Mouse (Mus musculus): ENCODE measurements around the gene Tmem164. TPM values are rescaled to one million over a fixed set of nuclear protein-coding genes. Genes with fewer than 3 reads are reported as not detected.
A peak's percentile ranks its signal among the peaks of the same experiment; 100 is the strongest.

Tmem164 gene
- polyA plus RNA-seq, 1 experiment from 2014 or later = 29.9 TPM

DNA sequence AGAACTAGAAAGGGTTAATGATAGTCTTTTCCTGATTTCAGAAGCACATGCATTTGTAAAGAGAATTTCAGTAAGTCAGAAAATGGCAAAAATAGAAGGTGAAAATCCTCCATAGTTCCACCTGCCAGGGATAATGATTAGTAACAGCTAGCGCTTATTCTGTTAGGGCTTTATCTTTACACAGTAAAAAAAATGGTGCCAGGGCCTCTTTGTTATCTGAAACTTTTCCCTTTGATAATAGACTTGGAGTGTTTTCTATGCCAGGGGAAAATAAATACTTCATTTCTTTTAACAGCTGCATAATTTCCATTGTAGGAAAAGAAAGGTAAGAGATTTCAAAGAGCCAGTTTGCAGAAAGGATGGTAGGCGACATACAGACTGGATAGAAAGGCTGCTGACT, 43.0 kb downstream of the Tmem164 start:
- no peaks in the 10 kb centered on the region for H3K9me3 ChIP-seq (ENCODE audit: control insufficient read depth, low read length)
- no peak overlapping the region for H3K9ac ChIP-seq (ENCODE audit: low read length)
- no peak overlapping the region for H3K4me3 ChIP-seq (ENCODE audit: low read depth, low read length)
- H3K4me1 ChIP-seq (replicated peaks; ENCODE audit: control insufficient read depth, insufficient read depth) = no peaks in the 10 kb centered on the region
- H3K27me3 ChIP-seq (ENCODE audit: control insufficient read depth, insufficient read depth, low read length) = no peaks in the 10 kb centered on the region
- 53% methylated on average over 2 of the region's 2 CpGs for WGBS
- no peaks in the 10 kb centered on the region for H3K36me3 ChIP-seq (ENCODE audit: control insufficient read depth, insufficient read depth, low read length)
- no peak for ATAC-seq (ENCODE audit: low FRiP score, low TSS enrichment)
- no peak for TF ChIP-seq CTCF (IDR thresholded peaks at IDR 0.05; ENCODE audit: low read depth)
- no peak for TF ChIP-seq EP300 (optimal IDR thresholded peaks at IDR 0.05)
- H3K27ac ChIP-seq (replicated peaks) = no peak overlapping the region
- DNase-seq (ENCODE audit: low spot score) = no peak
- H3K4me2 ChIP-seq (replicated peaks; ENCODE audit: low read depth) = no peak overlapping the region

DNA sequence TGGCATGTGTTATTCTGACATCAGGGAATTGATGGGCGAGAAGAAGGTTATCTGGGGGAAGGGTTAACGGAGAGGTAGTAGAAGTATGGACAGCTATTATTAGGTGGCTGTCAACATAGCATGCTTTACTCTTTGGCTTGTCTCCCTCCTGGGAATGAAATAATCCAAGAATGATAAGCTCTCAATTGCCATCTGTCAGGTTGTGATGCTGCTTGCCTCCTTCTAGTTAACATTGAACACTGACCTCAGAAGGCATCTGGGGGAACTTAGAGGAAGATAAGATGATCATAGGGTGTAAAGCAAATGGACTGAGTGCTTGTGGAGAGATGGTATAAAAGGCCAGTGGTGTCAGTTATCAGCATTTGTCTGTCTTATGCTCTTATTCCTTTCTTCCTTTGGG, 44.4 kb downstream of the Tmem164 start:
- Histone ChIP-seq H3K36me3 (ENCODE audit: control insufficient read depth, insufficient read depth, low read length) (no peaks in the 10 kb centered on the region), H3K9ac (ENCODE audit: low read length) (no peak overlapping the region), H3K27me3 (ENCODE audit: control insufficient read depth, insufficient read depth, low read length) (no peaks in the 10 kb centered on the region), H3K4me2 (replicated peaks; ENCODE audit: low read depth) (no peak overlapping the region), H3K9me3 (ENCODE audit: control insufficient read depth, low read length) (no peaks in the 10 kb centered on the region), H3K4me3 (ENCODE audit: low read depth, low read length) (no peak overlapping the region), H3K27ac (replicated peaks) (no peak overlapping the region), H3K4me1 (replicated peaks; ENCODE audit: control insufficient read depth, insufficient read depth) (no peaks in the 10 kb centered on the region)
- WGBS = 76% methylated on average over 2 of the region's 2 CpGs
- DNase-seq (ENCODE audit: low spot score) (no peak), ATAC-seq (ENCODE audit: low FRiP score, low TSS enrichment) (no peak)
- TF ChIP-seq EP300 (optimal IDR thresholded peaks at IDR 0.05) (no peak), CTCF (IDR thresholded peaks at IDR 0.05; ENCODE audit: low read depth) (no peak)

GRCm38 (mm10) chrX:142726311-142726710, 45.1 kb downstream of the Tmem164 start:
- 54% methylated on average over 2 of the region's 2 CpGs for WGBS
- Histone ChIP-seq H3K27ac (replicated peaks) (no peak overlapping the region), H3K9ac (ENCODE audit: low read length) (no peak overlapping the region), H3K4me1 (replicated peaks; ENCODE audit: control insufficient read depth, insufficient read depth) (no peaks in the 10 kb centered on the region), H3K27me3 (ENCODE audit: control insufficient read depth, insufficient read depth, low read length) (no peaks in the 10 kb centered on the region), H3K36me3 (ENCODE audit: control insufficient read depth, insufficient read depth, low read length) (no peaks in the 10 kb centered on the region), H3K4me3 (ENCODE audit: low read depth, low read length) (no peak overlapping the region), H3K9me3 (ENCODE audit: control insufficient read depth, low read length) (no peaks in the 10 kb centered on the region), H3K4me2 (replicated peaks; ENCODE audit: low read depth) (no peak overlapping the region)
- no peak for ATAC-seq (ENCODE audit: low FRiP score, low TSS enrichment)
- no peak for DNase-seq (ENCODE audit: low spot score)
- TF ChIP-seq CTCF (IDR thresholded peaks at IDR 0.05; ENCODE audit: low read depth) (no peak), EP300 (optimal IDR thresholded peaks at IDR 0.05) (no peak)

- Histone ChIP-seq H3K27me3 (ENCODE audit: control insufficient read depth, insufficient read depth, low read length) (no peaks in the 10 kb centered on the region), H3K9ac (ENCODE audit: low read length) (no peak overlapping the region), H3K9me3 (ENCODE audit: control insufficient read depth, low read length) (no peaks in the 10 kb centered on the region), H3K4me3 (ENCODE audit: low read depth, low read length) (no peak overlapping the region), H3K4me2 (replicated peaks; ENCODE audit: low read depth) (no peak overlapping the region), H3K36me3 (ENCODE audit: control insufficient read depth, insufficient read depth, low read length) (no peaks in the 10 kb centered on the region), H3K4me1 (replicated peaks; ENCODE audit: control insufficient read depth, insufficient read depth) (no peaks in the 10 kb centered on the region), H3K27ac (replicated peaks) (no peak overlapping the region)
- ATAC-seq (ENCODE audit: low FRiP score, low TSS enrichment) (no peak), DNase-seq (ENCODE audit: low spot score) (no peak)
- 73% methylated on average over 6 of the region's 6 CpGs for WGBS
- TF ChIP-seq CTCF (IDR thresholded peaks at IDR 0.05; ENCODE audit: low read depth) (no peak), EP300 (optimal IDR thresholded peaks at IDR 0.05) (no peak)
Measured at GRCm38 (mm10) chrX:142727847-142728246, 46.6 kb downstream of the Tmem164 start.

GRCm38 (mm10) chrX:142729040-142729439, 47.8 kb downstream of the Tmem164 start:
- Histone ChIP-seq H3K27me3 (ENCODE audit: control insufficient read depth, insufficient read depth, low read length) (no peaks in the 10 kb centered on the region), H3K4me1 (replicated peaks; ENCODE audit: control insufficient read depth, insufficient read depth) (no peaks in the 10 kb centered on the region), H3K4me2 (replicated peaks; ENCODE audit: low read depth) (no peak overlapping the region), H3K9me3 (ENCODE audit: control insufficient read depth, low read length) (no peaks in the 10 kb centered on the region), H3K27ac (replicated peaks) (no peak overlapping the region), H3K36me3 (ENCODE audit: control insufficient read depth, insufficient read depth, low read length) (no peaks in the 10 kb centered on the region), H3K4me3 (ENCODE audit: low read depth, low read length) (no peak overlapping the region), H3K9ac (ENCODE audit: low read length) (no peak overlapping the region)
- TF ChIP-seq EP300 (optimal IDR thresholded peaks at IDR 0.05) (no peak), CTCF (IDR thresholded peaks at IDR 0.05; ENCODE audit: low read depth) (no peak)
- ATAC-seq (ENCODE audit: low FRiP score, low TSS enrichment) = no peak
- WGBS = 82% methylated on average over 1 of the region's 1 CpGs
- no peak for DNase-seq (ENCODE audit: low spot score)

- no peaks in the 10 kb centered on the region for H3K36me3 ChIP-seq (ENCODE audit: control insufficient read depth, insufficient read depth, low read length)
- WGBS = 41% methylated on average over 2 of the region's 2 CpGs
Measured at GRCm38 (mm10) chrX:142729482-142729881, 48.3 kb downstream of the Tmem164 start.

More at GRCm38 (mm10) chrX:142729482-142729881, 48.3 kb downstream of the Tmem164 start:
- TF ChIP-seq CTCF (IDR thresholded peaks at IDR 0.05; ENCODE audit: low read depth) (no peak), EP300 (optimal IDR thresholded peaks at IDR 0.05) (peak; percentile 48)
- no peak overlapping the region for H3K27ac ChIP-seq (replicated peaks)
- H3K4me1 ChIP-seq (replicated peaks; ENCODE audit: control insufficient read depth, insufficient read depth) = no peaks in the 10 kb centered on the region
- no peaks in the 10 kb centered on the region for H3K27me3 ChIP-seq (ENCODE audit: control insufficient read depth, insufficient read depth, low read length)
- H3K9me3 ChIP-seq (ENCODE audit: control insufficient read depth, low read length) = no peaks in the 10 kb centered on the region
- no peak overlapping the region for H3K9ac ChIP-seq (ENCODE audit: low read length)
- H3K4me3 ChIP-seq (ENCODE audit: low read depth, low read length) = no peak overlapping the region
- ATAC-seq (ENCODE audit: low FRiP score, low TSS enrichment) (no peak), DNase-seq (ENCODE audit: low spot score) (no peak)
- H3K4me2 ChIP-seq (replicated peaks; ENCODE audit: low read depth) = no peak overlapping the region

All from stomach, postnatal 0 days (tissue).